Mouse (Mus musculus): ENCODE data around the gene Rhobtb1.

Gene Rhobtb1

GRCm38 (mm10) chr10:69151045-69151444, at the start of gene Rhobtb1:
Gene Rhobtb1, plus strand, starts transcription at chr10:69151434.
- no peak for DNase-seq

GRCm38 (mm10) chr10:69101988-69102387, 49.2 kb upstream of the Rhobtb1 start:
- peak; percentile 56 for DNase-seq

DNA sequence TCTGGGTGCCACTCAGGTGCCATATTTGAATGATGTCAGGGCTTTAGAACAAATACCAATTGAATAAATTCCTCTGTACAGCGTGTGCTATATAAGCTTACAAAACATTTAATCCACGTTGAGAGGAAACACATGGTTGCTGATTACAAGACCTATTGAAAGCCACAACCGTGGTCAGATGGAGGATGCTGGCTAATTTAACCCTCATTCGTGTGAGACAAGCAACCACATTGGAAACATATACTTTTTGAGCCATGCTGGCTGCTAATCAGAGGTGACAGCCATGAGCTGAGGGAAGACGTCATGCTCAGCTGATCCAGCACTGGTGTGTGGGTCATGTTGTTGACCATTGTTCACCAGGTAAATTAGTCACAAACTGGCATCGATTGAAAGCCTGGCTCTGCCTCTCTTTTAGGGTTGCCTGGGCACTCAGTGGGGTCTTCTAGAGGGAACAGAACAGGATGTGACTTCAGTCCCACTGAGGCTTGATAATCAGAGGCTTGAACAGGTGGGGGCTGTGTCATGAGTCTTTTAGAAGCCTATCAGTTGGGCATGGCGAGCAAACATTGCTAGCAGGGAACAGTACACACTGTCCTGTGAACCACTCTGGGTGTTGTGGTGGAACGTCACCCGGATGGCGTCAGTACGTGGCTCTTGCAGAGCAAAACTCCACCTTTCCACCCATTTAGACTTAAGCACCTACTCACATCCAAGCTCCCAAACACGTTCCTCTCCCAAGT, 46.9 kb upstream of the Rhobtb1 start:
- no peak for DNase-seq

GRCm38 (mm10) chr10:69104883-69105225, 46.4 kb upstream of the Rhobtb1 start:
- DNase-seq, result no peak

GRCm38 (mm10) chr10:69106796-69107195, 44.4 kb upstream of the Rhobtb1 start:
- DNase-seq, result no peak

DNA sequence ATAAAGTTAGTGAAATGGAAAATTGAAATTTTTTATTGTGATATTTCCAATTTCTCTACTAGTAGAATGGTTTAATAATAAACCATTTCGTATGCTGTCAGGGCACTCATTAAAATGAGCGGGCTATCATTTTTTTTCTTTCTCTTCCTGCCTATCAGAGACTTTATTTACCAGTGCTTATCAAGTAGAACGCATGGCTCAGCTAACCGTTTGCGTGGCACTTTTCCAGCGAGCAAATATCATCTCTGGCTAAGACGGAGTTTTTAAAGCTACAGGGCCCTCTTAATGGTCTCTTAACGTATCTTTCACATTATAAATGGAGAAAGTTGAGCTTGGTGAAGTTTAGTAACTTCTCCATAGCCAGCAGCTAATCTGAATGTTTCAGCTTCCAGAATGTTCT, 44.0 kb upstream of the Rhobtb1 start:
- DNase-seq, result no peak

- DNase-seq, result no peak
Measured at GRCm38 (mm10) chr10:69114384-69114783, 36.9 kb upstream of the Rhobtb1 start.

DNA sequence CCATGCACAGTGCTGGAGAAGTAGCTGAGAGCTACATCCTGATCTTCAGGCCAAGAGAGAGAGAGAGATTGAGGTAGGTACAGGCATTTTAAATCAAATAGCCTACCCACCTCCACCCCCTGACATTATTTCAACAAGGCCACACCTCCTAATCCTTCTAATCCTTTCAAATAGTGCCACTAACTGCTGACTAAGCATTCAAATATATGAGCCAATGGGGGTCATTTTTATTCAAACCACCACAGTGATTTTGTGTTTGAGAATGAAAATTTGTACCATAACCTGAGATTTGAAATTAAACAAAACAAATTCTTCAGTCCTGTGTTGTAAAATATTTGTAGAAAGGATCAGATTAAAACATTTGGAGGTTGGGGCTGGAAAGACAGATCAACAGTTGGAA, 33.2 kb upstream of the Rhobtb1 start:
- DNase-seq, result no peak

- no peak for DNase-seq
Measured at GRCm38 (mm10) chr10:69118893-69119292, 32.3 kb upstream of the Rhobtb1 start.

DNA sequence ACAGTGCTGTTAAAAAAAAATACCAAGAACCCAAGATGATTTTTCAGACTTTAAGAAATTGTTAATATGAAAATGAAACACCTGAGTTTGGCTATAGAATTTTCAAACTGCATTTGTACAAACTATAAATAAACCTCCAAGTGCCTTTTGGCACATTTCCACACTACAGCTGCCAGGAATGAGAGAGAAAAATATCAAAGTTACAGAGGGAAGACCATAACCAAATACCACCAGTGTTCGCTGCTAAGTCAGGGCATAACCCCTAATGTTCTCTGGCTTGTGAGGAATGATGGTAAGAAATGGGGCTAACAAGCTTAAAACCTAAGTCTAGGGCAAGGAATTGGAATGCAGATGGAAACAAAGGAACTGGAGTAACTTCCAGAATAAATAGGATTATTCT, 31.8 kb upstream of the Rhobtb1 start:
- DNase-seq, result no peak

GRCm38 (mm10) chr10:69126546-69126945, 24.7 kb upstream of the Rhobtb1 start:
- DNase-seq, result no peak

- DNase-seq, result no peak
Measured at GRCm38 (mm10) chr10:69128531-69128930, 22.7 kb upstream of the Rhobtb1 start.

DNA sequence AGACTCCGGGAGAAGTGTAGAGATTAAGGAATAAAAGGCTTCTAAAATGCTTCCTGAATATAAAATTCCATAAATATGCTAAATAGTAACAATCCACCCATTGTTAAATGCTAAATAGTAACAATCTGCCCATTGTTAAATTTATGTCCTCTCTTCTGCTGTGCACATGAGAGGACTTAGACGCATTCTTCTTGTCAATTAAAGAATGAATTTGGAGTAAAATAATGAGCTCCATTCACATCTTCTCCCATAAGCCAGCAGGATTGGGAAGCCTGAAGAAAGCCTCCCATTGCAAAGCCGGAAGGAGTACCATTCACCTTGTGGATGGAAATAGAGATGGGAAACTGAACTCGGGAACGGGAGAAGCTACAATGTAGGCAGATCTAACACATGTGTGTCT, 20.6 kb upstream of the Rhobtb1 start:
- no peak for DNase-seq

- DNase-seq, result no peak
Measured at GRCm38 (mm10) chr10:69134356-69134755, 16.9 kb upstream of the Rhobtb1 start.

DNA sequence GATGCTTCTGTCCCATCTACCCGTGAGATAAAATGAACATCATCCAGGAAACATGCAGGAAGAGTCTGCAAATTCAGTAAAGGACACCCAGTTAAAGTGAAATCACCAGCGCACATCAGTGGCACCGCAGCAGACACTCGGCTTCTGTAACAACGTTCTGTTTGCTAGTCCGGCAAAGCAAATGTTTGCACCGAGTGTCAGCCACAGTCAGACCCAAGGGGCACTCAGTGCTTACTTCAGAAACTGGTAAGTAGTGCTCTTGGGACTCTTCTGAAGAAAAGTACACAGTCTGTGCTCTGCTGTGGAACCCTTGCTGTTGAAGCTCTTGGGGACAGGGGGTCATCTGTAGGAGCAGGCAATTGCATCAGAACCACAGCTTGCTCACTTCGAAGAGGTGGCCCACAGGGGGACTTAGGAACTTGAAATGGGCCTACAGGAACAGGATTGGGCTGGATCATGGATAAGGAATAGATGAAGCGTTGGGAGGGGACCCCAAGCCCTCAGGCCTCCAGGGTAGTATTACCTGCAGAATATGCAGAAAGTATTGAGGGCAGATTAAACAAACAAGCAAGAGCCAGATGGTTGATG, 14.9 kb upstream of the Rhobtb1 start:
- DNase-seq, result no peak

- no peak for DNase-seq
Measured at GRCm38 (mm10) chr10:69149252-69149651, 2.0 kb upstream of the Rhobtb1 start.

GRCm38 (mm10) chr10:69152971-69153370, 1.7 kb downstream of the Rhobtb1 start:
- no peak for DNase-seq

- no peak for DNase-seq
Measured at GRCm38 (mm10) chr10:69155428-69156175, 4.4 kb downstream of the Rhobtb1 start.

DNA sequence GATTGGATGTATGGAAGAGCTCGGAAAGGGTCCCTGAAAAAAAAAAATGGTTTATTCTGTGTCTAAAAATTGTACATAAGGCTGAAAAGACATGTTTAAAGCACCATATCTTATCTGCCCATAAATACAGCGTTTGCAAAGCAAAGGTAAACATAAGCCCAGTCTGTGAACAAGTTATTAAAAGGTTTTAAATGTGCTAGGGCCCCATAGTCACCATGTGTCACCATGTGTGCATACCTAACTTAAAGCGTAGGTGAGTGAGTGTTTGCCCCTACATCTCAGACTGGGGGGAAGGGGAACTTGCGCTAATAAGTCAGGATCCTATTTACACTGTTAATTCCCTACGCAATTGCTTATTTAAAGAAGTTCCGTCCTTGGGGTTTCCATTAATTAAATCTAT, 5.2 kb downstream of the Rhobtb1 start:
- no peak for DNase-seq

DNA sequence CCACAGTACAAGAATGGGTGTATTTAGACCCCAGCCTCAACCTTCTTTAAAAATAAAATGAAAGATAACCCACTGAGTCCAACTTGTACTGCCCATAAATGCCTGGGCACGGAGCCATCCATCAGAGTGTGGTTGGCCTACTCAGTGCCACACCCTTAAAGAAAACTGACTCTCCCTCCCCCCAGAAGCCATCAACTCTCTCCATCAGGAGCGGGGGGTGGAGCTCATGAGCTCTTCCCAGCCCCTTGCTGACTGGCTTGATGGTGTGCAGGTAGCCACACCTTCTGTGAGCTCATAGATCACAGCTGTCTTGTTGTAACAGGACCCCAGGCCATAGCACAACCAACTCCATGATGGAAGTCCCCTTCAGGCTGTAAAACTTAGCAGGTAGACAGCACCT, 6.2 kb downstream of the Rhobtb1 start:
- DNase-seq, result no peak

- DNase-seq, result peak; percentile 22
Measured at GRCm38 (mm10) chr10:69160877-69161276, 9.6 kb downstream of the Rhobtb1 start.

GRCm38 (mm10) chr10:69161503-69161902, 10.3 kb downstream of the Rhobtb1 start:
- DNase-seq, result no peak

GRCm38 (mm10) chr10:69162577-69162976, 11.3 kb downstream of the Rhobtb1 start:
- DNase-seq, result no peak

- no peak for DNase-seq
Measured at GRCm38 (mm10) chr10:69163216-69163615, 12.0 kb downstream of the Rhobtb1 start.
